ENCODE assay signal across 14 mouse cellular contexts in genomic region chr13:43787262-43787661, GRCm38 (mm10). TPM values are rescaled to one million over a fixed set of nuclear protein-coding genes. Genes with fewer than 3 reads are reported as not detected.
DNase-seq lines count a peak whose midpoint lies in the region; ATAC-seq and TF ChIP-seq lines count a peak whose summit lies in the region.
"Had no signal": no experiment of that assay in that cellular context is flagged by ENCODE, and none has a peak within 500 bp of the region (broad histone marks: within the 10 kb centered on the region; RNA-seq: fewer than 3 reads in every experiment).

No protein-coding gene starts in this region.

- H3K4me2 ChIP-seq in embryonic facial prominence, embryonic 11.5 days (ENCODE audit: low read depth, low read length): no peak overlapping the region
- no peak overlapping the region for H3K4me2 ChIP-seq in heart, embryonic 11.5 days

- H3K4me1 ChIP-seq in embryonic facial prominence, embryonic 11.5 days (ENCODE audit: control insufficient read depth, insufficient read depth, low read length): no peaks in the 10 kb centered on the region
- H3K4me1 ChIP-seq in embryonic facial prominence, embryonic 10.5 days: peaks cover 49% of the 10 kb centered on the region
- H3K4me1 ChIP-seq in kidney, adult 2 months (ENCODE audit: control insufficient read depth, insufficient read depth, low read length): no peaks in the 10 kb centered on the region; the same call in 1 of the 2 replicates
- H3K4me1 ChIP-seq in heart, embryonic 11.5 days (ENCODE audit: control insufficient read depth, insufficient read depth, low read length): 0 out of 2 replicates have a peak, but pooled peaks cover 4% of the 10 kb centered on the region
- peaks cover 51% of the 10 kb centered on the region for H3K4me1 ChIP-seq in forebrain, embryonic 10.5 days

- no peak overlapping the region for H3K4me3 ChIP-seq in embryonic facial prominence, embryonic 11.5 days (ENCODE audit: low read depth, low read length)
- H3K4me3 ChIP-seq in embryonic facial prominence, embryonic 10.5 days: no peak overlapping the region
- H3K4me3 ChIP-seq in kidney, adult 2 months (ENCODE audit: insufficient read depth, low read depth, low read length): no peak overlapping the region
- no peak overlapping the region for H3K4me3 ChIP-seq in heart, embryonic 11.5 days (ENCODE audit: low read depth, low read length)
- H3K4me3 ChIP-seq in forebrain, embryonic 10.5 days: no peak overlapping the region
- H3K4me3 ChIP-seq: erythroblast, embryonic 14.5 days; hindbrain, embryonic 15.5 days; neural tube, embryonic 12.5 days had no signal

- H3K36me3 ChIP-seq in embryonic facial prominence, embryonic 11.5 days (replicated peaks; ENCODE audit: control insufficient read depth, insufficient read depth, low read depth, low read length): no peaks in the 10 kb centered on the region
- no peaks in the 10 kb centered on the region for H3K36me3 ChIP-seq in embryonic facial prominence, embryonic 10.5 days (replicated peaks)
- no peaks in the 10 kb centered on the region for H3K36me3 ChIP-seq in kidney, adult 2 months (ENCODE audit: control insufficient read depth, insufficient read depth, low read length)
- no peaks in the 10 kb centered on the region for H3K36me3 ChIP-seq in heart, embryonic 11.5 days (ENCODE audit: control insufficient read depth, insufficient read depth, low read length)
- H3K36me3 ChIP-seq in forebrain, embryonic 10.5 days (replicated peaks): no peaks in the 10 kb centered on the region
- H3K36me3 ChIP-seq: hindbrain, embryonic 15.5 days; neural tube, embryonic 12.5 days had no signal

- H3K9ac ChIP-seq in embryonic facial prominence, embryonic 11.5 days (replicated peaks; ENCODE audit: low read length): no peak overlapping the region
- no peak overlapping the region for H3K9ac ChIP-seq in heart, embryonic 11.5 days (ENCODE audit: low read depth, low read length)
- H3K9ac ChIP-seq: hindbrain, embryonic 15.5 days; liver, postnatal 0 days; neural tube, embryonic 12.5 days had no signal

- peak; percentile 53 for DNase-seq in embryonic facial prominence, embryonic 11.5 days (ENCODE audit: low spot score)
- DNase-seq in embryonic facial prominence, embryonic 10.5 days (ENCODE audit: low spot score): no peak
- peak; percentile 87 for DNase-seq in embryo, embryonic 10 days (ENCODE audit: low spot score)
- DNase-seq in kidney, adult 2 months: peak; percentile 78
- DNase-seq in kidney, postnatal 4 days: peak; percentile 44 to 53
- no peak for DNase-seq in thymus, postnatal 0 days (ENCODE audit: low spot score)
- no peak for DNase-seq in forebrain, embryonic 10.5 days (ENCODE audit: extremely low spot score, low spot score)
- DNase-seq: adrenal gland, postnatal 36 days; liver, postnatal 0 days had no signal

- peaks cover 9% of the 10 kb centered on the region for H3K27me3 ChIP-seq in embryonic facial prominence, embryonic 11.5 days (ENCODE audit: control insufficient read depth, insufficient read depth, low read length)
- peaks cover 100% of the 10 kb centered on the region for H3K27me3 ChIP-seq in embryonic facial prominence, embryonic 10.5 days (replicated peaks; ENCODE audit: low read depth, poor library complexity, severe bottlenecking)
- H3K27me3 ChIP-seq in kidney, adult 2 months (replicated peaks; ENCODE audit: control insufficient read depth, insufficient read depth, low read length): no peaks in the 10 kb centered on the region
- H3K27me3 ChIP-seq in heart, embryonic 11.5 days (ENCODE audit: control insufficient read depth, insufficient read depth, low read length): peaks cover 14% of the 10 kb centered on the region
- peaks cover 81% of the 10 kb centered on the region for H3K27me3 ChIP-seq in forebrain, embryonic 10.5 days (ENCODE audit: poor library complexity, severe bottlenecking)

- ATAC-seq in embryonic facial prominence, embryonic 11.5 days (replicated peaks; ENCODE audit: insufficient number of reproducible peaks, low FRiP score, low TSS enrichment, low read depth): no peak
- ATAC-seq in heart, embryonic 11.5 days (replicated peaks; ENCODE audit: insufficient number of reproducible peaks, low FRiP score, low TSS enrichment): no peak

- WGBS in embryonic facial prominence, embryonic 11.5 days: 26% methylated on average over 2 of the region's 2 CpGs
- 17% methylated on average over 2 of the region's 2 CpGs for WGBS in embryonic facial prominence, embryonic 10.5 days
- 36% methylated on average over 2 of the region's 2 CpGs for WGBS in kidney, adult 2 months
- WGBS in heart, embryonic 11.5 days (ENCODE audit: insufficient replicate concordance): 66% methylated on average over 2 of the region's 2 CpGs
- 28% methylated on average over 2 of the region's 2 CpGs for WGBS in forebrain, embryonic 10.5 days

- no peak for TF ChIP-seq CTCF in kidney, adult 2 months (conservative IDR thresholded peaks at IDR 0.05; ENCODE audit: insufficient read depth, insufficient read length, low read depth, low read length)

- no peak overlapping the region for H3K27ac ChIP-seq in embryonic facial prominence, embryonic 11.5 days (replicated peaks; ENCODE audit: low read depth, low read length)
- no peak overlapping the region for H3K27ac ChIP-seq in embryonic facial prominence, embryonic 10.5 days (replicated peaks)
- H3K27ac ChIP-seq in kidney, adult 2 months (ENCODE audit: insufficient read depth, low read depth, low read length): no peak overlapping the region
- H3K27ac ChIP-seq in heart, embryonic 11.5 days (ENCODE audit: low read depth, low read length): no peak overlapping the region
- H3K27ac ChIP-seq in forebrain, embryonic 10.5 days: no peak overlapping the region
- H3K27ac ChIP-seq: hindbrain, embryonic 15.5 days; neural tube, embryonic 12.5 days; stomach, postnatal 0 days had no signal

- no peaks in the 10 kb centered on the region for H3K9me3 ChIP-seq in embryonic facial prominence, embryonic 11.5 days (replicated peaks; ENCODE audit: control insufficient read depth, low read length)
- no peaks in the 10 kb centered on the region for H3K9me3 ChIP-seq in embryonic facial prominence, embryonic 10.5 days
- H3K9me3 ChIP-seq in heart, embryonic 11.5 days (replicated peaks; ENCODE audit: control insufficient read depth, low read length): no peaks in the 10 kb centered on the region
- H3K9me3 ChIP-seq in forebrain, embryonic 10.5 days: no peaks in the 10 kb centered on the region
- H3K9me3 ChIP-seq: hindbrain, embryonic 15.5 days; neural tube, embryonic 12.5 days had no signal

- TF ChIP-seq POLR2A in kidney, adult 2 months (IDR thresholded peaks at IDR 0.05; ENCODE audit: low read depth, low read length): no peak

RNA-seq across cellular contexts. Expression of gene Cd83, which starts 2.7 kb away (rescaled TPM):
- 8.0 and 8.2 TPM in 2 replicates for polyA plus RNA-seq in embryonic facial prominence, embryonic 11.5 days (2014; fragmentation: Nextera tagmentation; extraction: Ambion mirVana)
- polyA plus RNA-seq in embryonic facial prominence, embryonic 10.5 days (2016; fragmentation: Nextera tagmentation; extraction: Ambion mirVana): 2.9 and 3.4 TPM in 2 replicates
- polyA plus RNA-seq in kidney, adult 2 months (2012; rRNA removed): 1.8 and 3.3 TPM in 2 replicates
- polyA plus RNA-seq in thymus, postnatal 0 days (2015; fragmentation: Nextera tagmentation; extraction: Ambion mirVana): 122 and 138 TPM in 2 replicates
- 2.2 and 2.4 TPM in 2 replicates for polyA plus RNA-seq in heart, embryonic 11.5 days (2014; fragmentation: Nextera tagmentation; extraction: Ambion mirVana)
- 3.5 and 3.8 TPM in 2 replicates for polyA plus RNA-seq in forebrain, embryonic 10.5 days (2016; fragmentation: Nextera tagmentation; extraction: Ambion mirVana)
- polyA plus RNA-seq: erythroblast, embryonic 14.5 days had no signal

Comparison
In these comparisons a context has a peak if more than half of its experiments do, and no peak if none do; other contexts are left out.
1. DNase-seq: peak in embryonic facial prominence, embryonic 11.5 days (single experiment), embryo, embryonic 10 days (single experiment), kidney, adult 2 months (single experiment) and kidney, postnatal 4 days (2 of 2); none in embryonic facial prominence, embryonic 10.5 days (single experiment), thymus, postnatal 0 days (single experiment) and forebrain, embryonic 10.5 days (single experiment).
2. RNA of gene Cd83, which starts 2.7 kb away (polyA plus RNA-seq): 122 to 138 TPM in thymus, postnatal 0 days; 8.0 to 8.2 TPM in embryonic facial prominence, embryonic 11.5 days, 3.5 to 3.8 TPM in forebrain, embryonic 10.5 days, 2.9 to 3.4 TPM in embryonic facial prominence, embryonic 10.5 days, 1.8 to 3.3 TPM in kidney, adult 2 months and 2.2 to 2.4 TPM in heart, embryonic 11.5 days; every median in the first group is over 10 times any median in the second.